Comparison of ENCODE assay signal across 8 mouse cellular contexts in the genomic region with DNA sequence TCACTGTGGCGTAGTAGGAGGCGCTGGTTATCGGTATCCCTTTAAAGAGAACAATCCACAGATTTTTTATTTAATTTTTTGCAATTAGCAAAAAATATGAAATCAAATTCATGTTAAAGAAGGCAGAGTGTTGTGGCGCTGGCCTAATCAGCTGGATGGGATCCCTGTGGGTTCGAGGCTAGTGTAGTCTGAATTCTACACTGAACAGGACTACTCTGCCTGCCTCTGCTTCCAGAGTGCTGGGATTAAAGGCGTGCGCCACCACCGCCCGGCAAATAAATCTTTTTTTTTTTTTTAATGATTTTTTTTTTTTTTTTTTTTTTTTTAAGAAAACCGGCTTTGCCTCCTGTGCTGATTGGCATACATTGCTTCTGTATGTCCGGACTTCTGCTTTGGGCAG. TPM values are rescaled to one million over a fixed set of nuclear protein-coding genes. Genes with fewer than 3 reads are reported as not detected.
DNase-seq lines count a peak whose midpoint lies in the region; ATAC-seq and TF ChIP-seq lines count a peak whose summit lies in the region.

No protein-coding gene starts in this region.

- peaks cover 10% of the 10 kb centered on the region; the same call in 1 of the 2 replicates for H3K79me2 ChIP-seq in macrophage (ENCODE audit: inconsistent target)

- peaks cover 14% of the 10 kb centered on the region for H3K4me1 ChIP-seq in heart, embryonic 13.5 days
- H3K4me1 ChIP-seq in ES-E14 (ENCODE audit: control insufficient read depth in 2 of 2, insufficient read depth in 2 of 2, low read length in 2 of 2, poor library complexity in 1 of 2), result no peaks in the 10 kb centered on the region
- no peaks in the 10 kb centered on the region; the same call in 1 of the 2 replicates for H3K4me1 ChIP-seq in forebrain, postnatal 0 days (ENCODE audit: insufficient read depth)

- in situ Hi-C loops in ES-E14 (cut with MboI; ENCODE audit: low sequenced_read_pairs in 2 of 2, unreplicated experiment in 2 of 2), result loop anchor here in 1 of 2 experiments (10.0 kb wide), 1 partner anchor 100 kb away; no protein-coding TSS in a partner anchor

- H3K27me3 ChIP-seq in heart, embryonic 13.5 days (replicated peaks), result no peaks in the 10 kb centered on the region
- H3K27me3 ChIP-seq in forebrain, postnatal 0 days (ENCODE audit: insufficient read depth, low read length), result no peaks in the 10 kb centered on the region

- peak overlapping the region; percentile 88 for H3K9ac ChIP-seq in heart, embryonic 13.5 days
- peak overlapping the region; percentile 90 for H3K9ac ChIP-seq in ES-E14 (ENCODE audit: insufficient read depth, low read depth, low read length, poor library complexity, severe bottlenecking)
- H3K9ac ChIP-seq in forebrain, postnatal 0 days, result peak overlapping the region; percentile 61

- H3K9me3 ChIP-seq in heart, embryonic 13.5 days, result peaks cover 21% of the 10 kb centered on the region
- H3K9me3 ChIP-seq in ES-E14 (ENCODE audit: control insufficient read depth, insufficient read depth, low read depth, low read length), result peaks cover 7% of the 10 kb centered on the region; the same call in 1 of the 2 replicates
- 0 out of 2 replicates have a peak, but pooled peaks cover 6% of the 10 kb centered on the region for H3K9me3 ChIP-seq in forebrain, postnatal 0 days (ENCODE audit: low read length)

- peak overlapping the region; percentile 80 for H3K4me3 ChIP-seq in heart, embryonic 13.5 days
- H3K4me3 ChIP-seq in ES-E14 (ENCODE audit: insufficient read depth in 1 of 2, low read depth in 1 of 2, low read length in 2 of 2, poor library complexity in 1 of 2, severe bottlenecking in 1 of 2) (peak overlapping the region; percentile 60 to 86), macrophage (ENCODE audit: inconsistent target) (peak overlapping the region; percentile 31)
- H3K4me3 ChIP-seq in forebrain, postnatal 0 days (ENCODE audit: low read depth, low read length), result peak overlapping the region; percentile 46

- intact Hi-C loops in heart, postnatal 14 days (cut with DNase I), result loop anchor here (10.0 kb wide), 1 partner anchor 370 kb away; no protein-coding TSS in a partner anchor

- WGBS in heart, embryonic 13.5 days, result 45% methylated on average over 11 of the region's 11 CpGs
- WGBS in forebrain, postnatal 0 days, result 42% methylated on average over 11 of the region's 11 CpGs
- 57% methylated on average over 8 of the region's 11 CpGs for WGBS in macrophage (ENCODE audit: missing documents)

- no peak overlapping the region for H3K27ac ChIP-seq in heart, embryonic 13.5 days (replicated peaks)
- no peak overlapping the region for H3K27ac ChIP-seq in ES-E14 (ENCODE audit: insufficient read depth, low read depth, low read length, poor library complexity, severe bottlenecking)
- no peak overlapping the region for H3K27ac ChIP-seq in forebrain, postnatal 0 days (ENCODE audit: low read depth, low read length)
- no peak overlapping the region for H3K27ac ChIP-seq in macrophage

- DNase-seq in heart, postnatal 14 days, result no peak
- no peak for DNase-seq in ES-E14 (ENCODE audit: low read depth, low spot score)
- DNase-seq in forebrain, postnatal 0 days, result no peak
- no peak for DNase-seq in left cerebral cortex, adult 18-20 months (ENCODE audit: low spot score in 2 of 2)
- no peak for DNase-seq in retina, embryonic 14.5 days (ENCODE audit: low spot score)

- no peak for TF ChIP-seq CTCF in forebrain, postnatal 0 days (IDR thresholded peaks at IDR 0.05; ENCODE audit: low read depth)

- no peak for ATAC-seq in heart, embryonic 13.5 days (ENCODE audit: extremely low read depth, insufficient number of reproducible peaks, low FRiP score, low TSS enrichment)
- ATAC-seq in forebrain, postnatal 0 days, result no peak
- ATAC-seq in megakaryocyte-erythroid progenitor cell, adult 5-6 weeks (replicated peaks; ENCODE audit: low FRiP score, low TSS enrichment, poor library complexity, severe bottlenecking), result no peak

- H3K4me2 ChIP-seq in heart, embryonic 13.5 days, result peak overlapping the region; percentile 90
- H3K4me2 ChIP-seq in forebrain, postnatal 0 days (ENCODE audit: low read depth), result peak overlapping the region; percentile 82

- peaks cover 38% of the 10 kb centered on the region for H3K36me3 ChIP-seq in heart, embryonic 13.5 days
- H3K36me3 ChIP-seq in ES-E14 (ENCODE audit: control insufficient read depth, insufficient read depth, low read length, poor library complexity, severe bottlenecking) (peaks cover 20% of the 10 kb centered on the region), macrophage (ENCODE audit: inconsistent target) (peaks cover 28% of the 10 kb centered on the region)
- H3K36me3 ChIP-seq in forebrain, postnatal 0 days (ENCODE audit: insufficient read depth), result peaks cover 26% of the 10 kb centered on the region

TF ChIP-seq in ES-E14, 5 proteins besides CTCF, POLR2A, EP300 and RAD21:
- no peak for TF ChIP-seq HCFC1 (IDR thresholded peaks at IDR 0.05; ENCODE audit: borderline replicate concordance, insufficient read depth, low read length)
- no peak for TF ChIP-seq CHD2 (IDR thresholded peaks at IDR 0.05; ENCODE audit: low read depth, low read length)
- TF ChIP-seq MAFK (IDR thresholded peaks at IDR 0.05; ENCODE audit: insufficient read depth, low read depth, low read length), result no peak
- no peak; the same call in none of the 2 replicates for TF ChIP-seq ZNF384 (IDR thresholded peaks at IDR 0.05; ENCODE audit: low read depth, low read length)
- no peak for TF ChIP-seq ZC3H11A (IDR thresholded peaks at IDR 0.05; ENCODE audit: borderline replicate concordance, low read depth, low read length)

RNA-seq across cellular contexts. Expression of gene 2210016F16Rik, which starts 0.7 kb away (rescaled TPM):
- polyA plus RNA-seq in heart, embryonic 13.5 days (2015; fragmentation: Nextera tagmentation; extraction: Ambion mirVana), result 26.8 and 29.8 TPM in 2 replicates
- total RNA-seq in heart, postnatal 14 days (2021), result 10 to 100 TPM; 12.7 to 13.7 TPM
- total RNA-seq in ES-E14 (2012; rRNA removed), result 12.5 and 14.5 TPM in 2 replicates
- total RNA-seq in forebrain, postnatal 0 days (2014; rRNA removed), result 16.0 and 16.8 TPM in 2 replicates
- polyA plus RNA-seq in forebrain, postnatal 0 days (2015; fragmentation: Nextera tagmentation; extraction: Ambion mirVana), result 14.2 TPM in 2 replicates
- 10 to 100 TPM in 3 of 26 experiments, 1 to 10 TPM in 23; 1.1 to 11.1 (median 4.3) TPM for total RNA-seq in macrophage (2018; cell fraction: chromatin; rRNA removed)
- total RNA-seq in macrophage (2018; cell fraction: cytosol; rRNA removed), result 10 to 100 TPM; 13.8 to 29.2 (median 20.9) TPM
- 10 to 100 TPM in 13 of 26 experiments, 1 to 10 TPM in 13; 4.3 to 23.7 (median 9.6) TPM for total RNA-seq in macrophage (2018; cell fraction: nucleus; rRNA removed)
- 14.0 to 26.7 TPM (median 16.3 TPM) in 3 replicates for polyA plus RNA-seq in macrophage (2018)
- 1 to 10 TPM; 7.8 to 8.0 TPM for total RNA-seq in left cerebral cortex, adult 18-20 months (2021)
- 30.6 and 33.0 TPM in 2 replicates for total RNA-seq in megakaryocyte-erythroid progenitor cell, adult 5-6 weeks (2014; fragmentation: Nextera tagmentation)
- 27.4 and 29.2 TPM in 2 replicates for total RNA-seq in megakaryocyte-erythroid progenitor cell, adult 5-6 weeks (2017)

RNA-seq across cellular contexts. Expression of gene Rmi1, which starts 17.7 kb away (rescaled TPM):
- polyA plus RNA-seq in heart, embryonic 13.5 days (2015; fragmentation: Nextera tagmentation; extraction: Ambion mirVana), result 17.0 and 18.5 TPM in 2 replicates
- total RNA-seq in heart, postnatal 14 days (2021), result 1 to 10 TPM; 9.5 to 9.6 TPM
- 19.5 and 22.3 TPM in 2 replicates for total RNA-seq in ES-E14 (2012; rRNA removed)
- total RNA-seq in forebrain, postnatal 0 days (2014; rRNA removed), result 14.0 and 20.8 TPM in 2 replicates
- polyA plus RNA-seq in forebrain, postnatal 0 days (2015; fragmentation: Nextera tagmentation; extraction: Ambion mirVana), result 14.2 and 18.7 TPM in 2 replicates
- total RNA-seq in macrophage (2018; cell fraction: chromatin; rRNA removed), result 10 to 100 TPM; 20.6 to 95.2 (median 43.9) TPM
- total RNA-seq in macrophage (2018; cell fraction: cytosol; rRNA removed), result 10 to 100 TPM in 25 of 26 experiments, 1 to 10 TPM in 1; 8.2 to 27.1 (median 16.7) TPM
- 100 to 1,000 TPM in 1 of 26 experiments, 10 to 100 TPM in 25; 22.3 to 101 (median 41.2) TPM for total RNA-seq in macrophage (2018; cell fraction: nucleus; rRNA removed)
- polyA plus RNA-seq in macrophage (2018), result 18.1 to 36.6 TPM (median 36.0 TPM) in 3 replicates
- 10 to 100 TPM; 12.8 to 15.5 TPM for total RNA-seq in left cerebral cortex, adult 18-20 months (2021)
- total RNA-seq in megakaryocyte-erythroid progenitor cell, adult 5-6 weeks (2014; fragmentation: Nextera tagmentation), result 39.7 and 45.3 TPM in 2 replicates
- total RNA-seq in megakaryocyte-erythroid progenitor cell, adult 5-6 weeks (2017), result 38.2 and 40.3 TPM in 2 replicates

RNA-seq across cellular contexts. Expression of gene Hnrnpk, which starts 18.8 kb away (rescaled TPM):
- 896 and 991 TPM in 2 replicates for polyA plus RNA-seq in heart, embryonic 13.5 days (2015; fragmentation: Nextera tagmentation; extraction: Ambion mirVana)
- total RNA-seq in heart, postnatal 14 days (2021), result 100 to 1,000 TPM; 547 to 571 TPM
- total RNA-seq in ES-E14 (2012; rRNA removed), result 576 and 704 TPM in 2 replicates
- total RNA-seq in forebrain, postnatal 0 days (2014; rRNA removed), result 737 and 787 TPM in 2 replicates
- 1,083 and 1,166 TPM in 2 replicates for polyA plus RNA-seq in forebrain, postnatal 0 days (2015; fragmentation: Nextera tagmentation; extraction: Ambion mirVana)
- total RNA-seq in macrophage (2018; cell fraction: chromatin; rRNA removed), result 1,000 to 10,000 TPM in 10 of 26 experiments, 100 to 1,000 TPM in 16; 632 to 1,255 (median 977) TPM
- 100 to 1,000 TPM; 279 to 518 (median 328) TPM for total RNA-seq in macrophage (2018; cell fraction: cytosol; rRNA removed)
- total RNA-seq in macrophage (2018; cell fraction: nucleus; rRNA removed), result 100 to 1,000 TPM; 397 to 697 (median 553) TPM
- 321 to 467 TPM (median 425 TPM) in 3 replicates for polyA plus RNA-seq in macrophage (2018)
- 100 to 1,000 TPM; 599 to 626 TPM for total RNA-seq in left cerebral cortex, adult 18-20 months (2021)
- total RNA-seq in megakaryocyte-erythroid progenitor cell, adult 5-6 weeks (2014; fragmentation: Nextera tagmentation), result 881 and 1,123 TPM in 2 replicates
- total RNA-seq in megakaryocyte-erythroid progenitor cell, adult 5-6 weeks (2017), result 2,464 and 2,675 TPM in 2 replicates

RNA-seq across cellular contexts. Expression of gene Kif27, which starts 25.4 kb away (rescaled TPM):
- polyA plus RNA-seq in heart, embryonic 13.5 days (2015; fragmentation: Nextera tagmentation; extraction: Ambion mirVana), result 0.11 and 0.17 TPM in 2 replicates
- total RNA-seq in heart, postnatal 14 days (2021), result under 1 TPM; 0.10 to 0.24 TPM
- total RNA-seq in ES-E14 (2012; rRNA removed), result 0.18 and 0.21 TPM in 2 replicates
- 2.3 and 5.2 TPM in 2 replicates for total RNA-seq in forebrain, postnatal 0 days (2014; rRNA removed)
- 0.82 and 2.0 TPM in 2 replicates for polyA plus RNA-seq in forebrain, postnatal 0 days (2015; fragmentation: Nextera tagmentation; extraction: Ambion mirVana)
- 1 to 10 TPM in 5 of 26 experiments, under 1 TPM in 17, not detected in 4; 0.13 to 1.6 (median 0.48) TPM for total RNA-seq in macrophage (2018; cell fraction: chromatin; rRNA removed)
- total RNA-seq in macrophage (2018; cell fraction: cytosol; rRNA removed), result under 1 TPM in 20 of 26 experiments, not detected in 6; 0.03 to 0.24 (median 0.07) TPM
- total RNA-seq in macrophage (2018; cell fraction: nucleus; rRNA removed), result 1 to 10 TPM in 2 of 26 experiments, under 1 TPM in 21, not detected in 3; 0.10 to 1.8 (median 0.36) TPM
- 0.10 to 0.20 TPM (median 0.14 TPM) in 3 replicates for polyA plus RNA-seq in macrophage (2018)
- 1 to 10 TPM; 3.6 to 3.8 TPM for total RNA-seq in left cerebral cortex, adult 18-20 months (2021)
- not detected in 2 replicates for total RNA-seq in megakaryocyte-erythroid progenitor cell, adult 5-6 weeks (2014; fragmentation: Nextera tagmentation)
- 0.50 and 0.75 TPM in 2 replicates for total RNA-seq in megakaryocyte-erythroid progenitor cell, adult 5-6 weeks (2017)
